Mouse (Mus musculus) activated CD4-positive, CD25-positive, alpha-beta regulatory T cell, adult 4 months (primary cell): ENCODE results near the gene Tnni3. TPM values are rescaled to one million over a fixed set of nuclear protein-coding genes. Genes with fewer than 3 reads are reported as not detected.

Experiments
- ATAC-seq: one replicate; pipeline ENCODE4 v1.8.0; 2017
- polyA plus RNA-seq, 2 experiments: library from polyadenylated mRNA; unstranded; fragments of 100-300 nt; shearing (Covaris generic); gene quantifications; one replicate each; pipeline ENCODE4 v1.2.1; 2017

The Tnni3 gene
- polyA plus RNA-seq, 2 experiments from 2014 or later, result 1.7 to 3.6 TPM

DNA sequence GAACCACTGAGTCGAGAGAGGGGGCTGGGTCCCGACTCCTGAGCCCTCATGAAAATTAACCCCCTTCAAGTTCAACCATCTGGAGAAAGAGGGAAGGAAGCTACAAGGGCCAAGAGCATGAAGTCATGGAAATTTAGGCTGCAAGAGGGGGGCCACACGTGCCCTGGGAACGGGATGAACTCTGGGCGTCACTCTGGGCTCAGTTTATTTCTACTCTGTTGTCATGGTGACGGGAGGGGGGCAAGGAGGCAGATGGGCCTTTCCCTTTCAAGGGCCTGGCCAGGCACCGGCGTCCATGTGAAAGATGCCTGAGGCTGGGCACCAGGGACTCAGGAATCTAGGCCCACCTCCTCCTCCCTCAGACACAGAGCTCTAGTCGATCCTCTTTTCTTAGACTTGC is 25.8 kb downstream of the Tnni3 start:
- ATAC-seq, result no peak

DNA sequence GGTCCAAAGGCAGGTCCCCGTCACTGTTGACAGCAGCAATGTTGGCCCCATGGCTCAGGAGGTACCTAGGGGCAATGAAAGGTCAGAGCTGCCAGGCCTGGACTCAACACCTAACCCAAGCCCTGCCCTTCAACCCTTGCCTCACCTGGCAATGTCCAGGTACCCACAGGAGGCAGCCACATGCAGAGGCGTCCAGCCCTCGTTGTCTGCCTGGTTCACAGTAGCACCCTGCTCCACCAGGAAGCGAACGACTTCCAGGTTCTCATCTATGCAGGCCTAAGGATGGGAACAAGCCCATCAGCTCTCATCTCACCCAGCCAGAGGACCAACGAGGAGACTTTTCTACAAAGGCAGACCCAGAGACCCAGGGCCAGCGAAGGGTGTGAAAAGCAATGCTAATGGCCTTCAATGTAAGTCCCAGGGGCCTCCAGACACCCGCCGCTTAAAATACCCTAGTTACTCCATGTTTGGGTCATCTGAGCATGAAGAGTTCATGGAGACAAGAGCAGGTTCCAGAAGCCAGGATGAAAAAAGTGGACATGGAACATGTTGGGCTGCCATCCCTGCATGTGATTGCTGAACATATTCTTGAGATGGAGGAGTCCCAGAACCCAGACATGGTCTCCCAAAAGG is 26.6 kb downstream of the Tnni3 start:
- no peak for ATAC-seq

DNA sequence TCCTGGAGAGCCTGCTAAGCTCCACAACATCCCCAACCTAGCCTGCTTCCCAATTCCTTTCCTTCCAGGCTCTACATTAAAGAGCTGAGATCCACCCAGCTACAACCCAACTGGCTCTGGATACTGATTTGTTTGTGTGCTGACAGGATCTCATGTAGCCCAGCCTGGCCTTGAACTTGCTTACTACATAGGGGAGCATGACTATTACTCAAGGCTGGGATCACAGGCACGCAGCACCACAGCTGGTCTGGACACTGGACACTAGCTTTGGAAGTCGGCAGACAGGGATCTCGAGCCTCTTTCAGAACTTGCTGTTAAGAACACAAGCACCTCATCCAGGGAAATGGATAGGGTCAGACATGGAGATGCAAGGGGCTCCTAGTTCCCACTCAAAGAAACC is 27.6 kb downstream of the Tnni3 start:
- no peak for ATAC-seq

DNA sequence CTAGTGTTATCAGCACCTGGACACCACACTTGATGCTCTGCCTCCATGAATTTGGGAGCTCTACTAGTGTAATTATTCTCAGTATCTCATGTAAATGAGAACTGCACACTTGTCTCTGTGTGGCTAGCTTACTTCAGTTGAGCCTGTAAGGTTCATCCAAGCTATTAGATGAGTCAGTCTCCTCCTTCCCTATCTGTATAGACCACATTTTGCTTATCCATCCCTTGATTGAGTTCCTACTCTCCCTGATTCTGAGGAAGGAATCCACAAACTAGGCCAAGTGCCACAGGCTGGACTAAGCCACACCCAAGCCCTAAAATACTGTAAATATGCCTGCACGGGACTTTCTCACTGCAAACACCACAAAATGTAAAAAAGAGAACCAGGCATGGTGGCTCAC is 30.0 kb downstream of the Tnni3 start:
- ATAC-seq, result no peak

DNA sequence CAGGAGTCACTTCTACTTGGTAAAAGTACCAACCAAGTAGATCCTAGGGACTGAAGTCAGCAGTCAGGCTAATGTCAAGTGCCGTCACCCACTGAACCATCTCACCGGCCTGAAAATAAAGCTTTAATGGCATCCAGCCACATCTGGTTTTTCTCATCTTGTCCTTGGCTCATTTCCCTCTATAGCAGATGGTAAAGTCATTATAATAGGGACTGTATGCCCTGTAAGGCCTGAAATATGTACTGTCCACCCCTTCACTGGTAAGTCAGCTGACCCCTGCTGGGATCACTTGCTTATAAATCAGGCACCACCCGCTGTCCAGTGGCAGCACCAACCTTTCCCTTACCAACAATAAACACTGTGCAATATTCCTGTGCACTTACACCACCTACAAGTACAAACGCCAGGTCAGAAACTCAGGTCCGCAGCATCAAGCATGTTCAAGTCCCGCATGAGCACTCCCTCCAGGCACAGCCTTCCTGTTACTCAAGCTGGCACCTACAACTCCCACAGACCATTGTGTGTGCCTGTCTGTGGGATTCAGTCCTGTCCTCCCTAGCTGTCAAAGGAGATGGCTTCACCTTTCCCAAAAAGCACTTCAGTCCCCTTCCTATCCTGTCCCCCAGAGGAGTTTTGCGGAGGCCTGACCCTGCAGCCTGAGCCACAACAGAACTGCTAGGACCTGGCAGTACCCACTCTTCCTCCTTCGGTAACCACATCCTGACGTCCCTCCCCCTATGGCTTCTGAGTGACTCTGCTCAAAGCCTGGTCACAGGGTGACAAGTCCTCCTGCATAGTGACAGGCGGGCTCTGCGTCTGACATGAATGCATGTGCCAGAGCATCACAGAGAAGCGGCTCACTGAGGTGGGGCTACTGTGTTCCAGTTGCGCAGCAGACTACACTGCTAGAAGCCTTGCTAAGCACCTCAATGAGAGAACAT is 31.5 kb downstream of the Tnni3 start:
- peak; percentile 97 for ATAC-seq

DNA sequence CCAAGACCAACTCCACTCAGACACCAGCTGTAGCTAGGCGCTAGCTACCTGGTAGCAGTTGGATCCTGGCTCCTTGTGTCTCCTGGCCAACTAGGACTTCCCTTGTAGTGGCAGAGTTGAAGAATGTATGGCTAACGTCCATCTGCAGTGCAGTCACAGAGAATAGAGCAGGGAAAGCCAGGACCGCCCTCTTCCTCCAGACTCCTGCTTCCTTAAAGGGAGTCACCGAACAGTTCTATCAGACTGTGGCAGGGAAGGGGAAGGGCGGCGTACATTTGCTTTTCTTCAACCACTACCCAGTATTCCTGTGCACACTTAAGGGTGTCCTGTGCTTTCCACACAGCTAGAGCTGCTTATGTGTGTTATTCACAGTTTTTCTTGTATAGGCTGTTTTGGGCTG is 32.7 kb downstream of the Tnni3 start:
- ATAC-seq, result no peak

DNA sequence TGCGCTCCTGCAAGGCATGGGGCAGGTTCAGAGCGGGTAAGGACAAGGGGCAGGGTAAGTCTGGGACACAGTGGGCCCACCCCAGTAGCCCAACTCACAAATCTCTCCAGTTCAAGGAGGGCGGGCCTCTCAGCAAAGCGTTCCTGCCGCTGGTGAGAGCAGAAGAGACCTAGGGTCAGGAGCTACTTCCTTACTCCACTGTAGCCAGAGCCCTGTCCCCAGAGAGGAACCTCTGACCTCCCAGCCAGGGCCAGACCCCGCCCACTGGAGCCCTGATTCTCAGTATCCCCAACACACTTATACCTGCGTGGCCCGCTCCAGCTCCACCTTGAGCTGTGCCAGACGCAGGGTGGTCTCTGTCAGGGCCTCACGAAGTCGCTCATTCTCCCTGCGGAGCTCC is 41.7 kb downstream of the Tnni3 start:
- ATAC-seq, result no peak

DNA sequence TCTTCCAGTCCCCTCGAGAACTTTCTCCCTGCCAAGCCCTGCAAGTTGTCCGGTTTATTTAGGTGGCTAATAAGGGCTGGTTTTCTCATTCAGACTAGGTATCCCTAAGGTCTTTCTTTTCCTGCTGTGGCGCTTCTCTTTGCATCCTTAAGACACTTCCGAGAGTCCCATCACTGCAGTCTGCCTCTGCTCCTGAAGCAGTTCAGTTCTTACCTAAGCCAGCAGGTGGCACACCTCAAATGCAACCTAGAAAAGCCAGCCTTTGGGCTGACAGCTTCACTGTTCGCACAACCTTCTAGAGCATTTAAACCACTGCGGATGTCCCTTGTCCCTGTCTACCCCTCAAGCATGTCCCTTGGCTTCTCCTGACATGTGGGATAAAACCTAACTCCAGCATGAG is 44.4 kb downstream of the Tnni3 start:
- peak; percentile 60 for ATAC-seq

DNA sequence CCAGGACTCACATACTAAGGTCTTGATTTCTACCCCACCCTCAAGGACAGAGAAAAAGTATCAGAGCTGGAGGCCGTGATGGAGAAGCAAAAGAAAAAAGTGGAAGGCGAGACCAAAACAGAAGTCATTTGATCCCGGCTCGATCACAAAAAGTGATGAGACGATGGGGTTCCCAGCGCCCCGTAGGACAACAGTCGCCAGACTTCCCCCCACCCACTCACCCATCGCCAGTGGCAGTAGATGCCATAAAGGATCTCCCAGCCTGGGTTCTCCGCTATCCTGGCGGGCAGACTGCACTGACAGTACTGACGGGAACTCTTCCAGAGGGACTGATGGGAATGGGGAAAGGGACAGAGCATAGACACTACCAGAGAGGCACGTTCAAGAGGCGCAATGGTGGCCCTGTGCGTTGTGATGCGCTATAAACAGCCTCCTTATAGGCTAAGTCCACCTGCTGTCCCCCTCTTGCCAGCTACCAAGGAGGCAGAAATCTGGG is 45.2 kb downstream of the Tnni3 start:
- no peak for ATAC-seq

DNA sequence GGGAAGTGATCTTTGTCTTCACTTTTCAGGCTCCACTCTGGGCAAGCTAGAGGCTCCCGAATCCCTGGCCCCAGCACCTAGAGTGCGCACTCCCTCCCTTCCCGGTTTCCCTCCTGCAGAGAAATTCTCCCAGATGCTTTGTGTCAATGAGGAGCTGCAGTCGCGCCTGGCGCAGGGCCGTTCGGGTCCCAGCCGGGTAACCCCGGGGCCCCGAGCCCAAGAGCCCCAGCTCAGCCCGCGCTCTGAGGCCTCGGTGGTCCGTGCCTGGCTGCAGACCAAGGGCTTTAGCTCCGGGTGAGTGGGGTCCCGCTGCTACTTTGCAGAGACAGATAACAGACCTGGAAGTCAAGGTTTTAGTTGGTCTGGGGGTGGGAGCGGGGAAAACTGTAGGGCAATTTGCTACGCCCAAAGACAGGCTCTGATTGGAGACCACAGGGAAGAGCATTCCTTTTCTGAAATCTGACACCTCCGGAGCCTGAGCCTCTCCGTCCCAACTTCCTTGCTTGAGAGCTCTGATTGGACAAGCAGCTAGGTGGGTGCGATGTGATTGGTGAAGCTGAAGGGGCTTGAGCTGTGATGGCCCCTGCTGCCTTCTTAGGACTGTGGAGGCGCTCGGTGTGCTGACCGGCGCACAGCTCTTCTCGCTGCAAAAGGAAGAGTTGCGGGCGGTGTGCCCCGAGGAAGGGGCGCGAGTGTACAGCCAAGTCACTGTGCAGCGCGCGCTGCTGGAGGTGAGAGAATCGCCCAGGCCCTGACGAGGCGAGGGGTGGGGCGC is 45.8 kb downstream of the Tnni3 start:
- ATAC-seq, result no peak

DNA sequence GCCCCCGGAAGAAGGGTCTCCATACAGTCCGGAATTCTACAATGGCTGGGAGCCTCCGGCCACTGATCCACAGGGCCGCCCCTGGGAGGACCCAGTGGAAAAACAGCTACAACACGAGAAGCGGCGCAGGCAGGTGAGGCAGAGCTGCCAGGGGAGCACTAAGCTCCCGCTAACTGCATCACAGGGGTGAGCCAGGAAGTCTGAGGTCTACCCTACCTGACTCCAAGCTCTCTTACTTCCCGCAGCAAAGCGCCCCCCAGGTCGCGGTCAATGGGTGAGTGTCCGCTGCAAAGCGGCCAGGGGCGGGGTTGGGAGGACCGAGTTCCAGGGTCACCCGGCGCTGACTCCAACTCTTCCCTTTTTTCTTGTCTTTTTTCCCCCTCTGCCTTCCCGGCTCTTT is 50.1 kb downstream of the Tnni3 start:
- no peak for ATAC-seq

DNA sequence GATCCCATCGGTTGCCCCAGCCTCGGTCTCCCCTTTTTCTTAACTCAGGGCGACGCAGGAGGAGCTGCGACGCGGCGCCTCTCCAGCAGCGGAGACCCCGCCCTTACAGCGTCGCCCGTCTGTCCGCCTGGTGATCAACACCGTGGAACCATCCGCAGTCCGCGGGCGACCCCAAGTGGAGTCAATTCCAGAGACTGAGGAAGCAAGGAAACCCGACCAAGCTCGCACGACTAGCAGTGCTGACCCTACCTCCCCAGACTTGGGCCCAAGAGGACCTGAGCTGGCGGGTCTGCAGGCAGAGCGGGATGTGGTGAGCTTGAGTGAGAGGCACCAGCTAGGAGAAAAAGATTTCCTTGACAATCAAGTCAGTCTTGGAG is 52.9 kb downstream of the Tnni3 start:
- ATAC-seq, result no peak

DNA sequence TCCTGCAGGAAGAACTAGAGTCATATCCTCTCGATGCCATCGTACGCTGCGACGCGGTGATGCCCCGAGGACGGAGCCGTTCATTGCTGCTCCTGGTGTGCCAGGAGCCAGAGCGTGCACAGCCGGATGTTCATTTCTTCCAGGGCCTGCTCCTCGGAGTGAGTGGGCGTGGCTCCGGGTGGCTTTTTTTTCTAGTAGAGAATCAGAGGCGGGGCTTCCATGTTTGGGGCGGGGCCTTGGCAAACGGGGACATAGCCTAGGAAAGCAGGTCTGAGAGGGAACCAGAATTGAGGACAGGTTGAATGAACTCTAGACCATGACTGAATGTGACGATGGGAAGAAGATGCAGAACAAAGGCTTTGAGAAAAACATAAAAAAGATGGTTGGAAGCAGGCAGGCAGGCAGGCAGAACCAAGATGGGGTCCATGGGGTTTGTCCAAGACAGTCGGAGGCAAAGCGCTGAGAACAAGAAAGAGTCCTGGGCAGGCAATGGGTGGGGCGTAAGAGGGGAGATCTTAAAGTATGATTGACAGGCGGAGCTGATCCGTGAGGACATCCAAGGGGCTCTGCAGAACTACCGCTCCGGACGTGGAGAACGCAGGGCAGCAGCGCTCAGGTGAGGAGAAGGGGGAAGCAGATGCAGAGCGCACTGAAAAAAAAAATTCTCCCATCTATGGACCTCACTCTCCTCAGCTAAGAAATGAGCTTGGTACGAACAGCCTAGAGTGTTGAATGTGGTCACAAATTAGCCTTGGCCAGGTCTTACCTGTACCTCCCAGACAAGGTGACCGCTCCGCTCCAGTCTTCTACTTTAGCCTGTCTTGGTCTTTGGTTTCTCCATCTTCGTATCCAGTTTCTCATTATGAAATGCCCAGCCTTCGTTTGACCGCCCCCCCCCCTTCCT is 53.5 kb downstream of the Tnni3 start:
- ATAC-seq, result no peak

Other genes with a start within 250 kb of the Tnni3 start
- gene Ncr1, start 186.5 kb downstream of the Tnni3 start, polyA plus RNA-seq, result not detected
- not detected for gene Gp6, start 126.5 kb downstream of the Tnni3 start, polyA plus RNA-seq
- 10 to 100 TPM; 13.6 to 16.8 TPM for gene Rdh13, start 78.6 kb downstream of the Tnni3 start, polyA plus RNA-seq
- gene Eps8l1, start 63.6 kb downstream of the Tnni3 start, polyA plus RNA-seq, result 10 to 100 TPM in 1 of 2 experiments, 1 to 10 TPM in 1; 4.8 to 14.3 TPM
- 10 to 100 TPM; 21.6 to 26.6 TPM for gene Ppp1r12c, start 22.5 kb downstream of the Tnni3 start, polyA plus RNA-seq
- gene Tnnt1, start 7.8 kb downstream of the Tnni3 start, polyA plus RNA-seq, result 10 to 100 TPM in 1 of 2 experiments, 1 to 10 TPM in 1; 4.9 to 10.4 TPM
- 1 to 10 TPM in 1 of 2 experiments, under 1 TPM in 1; 0.93 to 1.6 TPM for gene Dnaaf3, start 8.2 kb upstream of the Tnni3 start, polyA plus RNA-seq
- gene Syt5, start 23.3 kb upstream of the Tnni3 start, polyA plus RNA-seq, result not detected
- not detected for gene Ptprh, start 79.8 kb upstream of the Tnni3 start, polyA plus RNA-seq
- 1 to 10 TPM; 3.0 to 4.1 TPM for gene Tmem86b, start 107.2 kb upstream of the Tnni3 start, polyA plus RNA-seq
- gene Ppp6r1, start 134.8 kb upstream of the Tnni3 start, polyA plus RNA-seq, result 10 to 100 TPM; 10.6 to 11.1 TPM
- gene Hspbp1, start 160.8 kb upstream of the Tnni3 start, polyA plus RNA-seq, result 10 to 100 TPM; 38.9 to 60.9 TPM
- gene Brsk1, start 166.4 kb upstream of the Tnni3 start, polyA plus RNA-seq, result not detected
- gene Tmem150b, start 201.0 kb upstream of the Tnni3 start, polyA plus RNA-seq, result not detected
- gene Kmt5c, start 215.9 kb upstream of the Tnni3 start, polyA plus RNA-seq, result 10 to 100 TPM; 19.7 to 28.9 TPM
- gene Cox6b2, start 228.9 kb upstream of the Tnni3 start, polyA plus RNA-seq, result 1 to 10 TPM; 2.1 to 4.5 TPM
- gene Fam71e2, start 247.1 kb upstream of the Tnni3 start, polyA plus RNA-seq, result not detected